Mouse (Mus musculus): Measurements from ENCODE around the gene Spata46. TPM values are rescaled to one million over a fixed set of nuclear protein-coding genes. Genes with fewer than 3 reads are reported as not detected.

The Spata46 gene
- 2.1 and 2.5 TPM in 2 replicates for polyA plus RNA-seq (2015; fragmentation: Nextera tagmentation; extraction: Ambion mirVana)

GRCm38 (mm10) chr1:170308503-170308902 lies at the start of gene Spata46:
TSS of gene Spata46 (plus strand) at chr1:170308803.
- H3K9me3 ChIP-seq (replicated peaks), result no peaks in the 10 kb centered on the region
- no peak within 1 kb of the TSS for H3K27ac ChIP-seq
- no peak within 1 kb of the TSS for H3K9ac ChIP-seq
- no peak within 1 kb of the TSS for H3K4me2 ChIP-seq
- no peaks in the 10 kb centered on the region for H3K4me1 ChIP-seq
- H3K27me3 ChIP-seq, result no peaks in the 10 kb centered on the region
- no peak for ATAC-seq (replicated peaks; ENCODE audit: low FRiP score)
- WGBS, result 77% methylated on average over 4 of the region's 4 CpGs
- H3K36me3 ChIP-seq, result no peaks in the 10 kb centered on the region
- H3K4me3 ChIP-seq (replicated peaks), result no peak within 1 kb of the TSS

- Histone ChIP-seq H3K27me3 (no peaks in the 10 kb centered on the region), H3K4me2 (no peak overlapping the region), H3K36me3 (no peaks in the 10 kb centered on the region), H3K27ac (no peak overlapping the region), H3K4me3 (replicated peaks) (no peak overlapping the region), H3K9me3 (replicated peaks) (peaks cover 7% of the 10 kb centered on the region; the same call in 1 of the 2 replicates), H3K9ac (no peak overlapping the region), H3K4me1 (no peaks in the 10 kb centered on the region)
- ATAC-seq (replicated peaks; ENCODE audit: low FRiP score), result no peak
- 83% methylated on average over 6 of the region's 6 CpGs for WGBS
Observed at GRCm38 (mm10) chr1:170270281-170270680, 38.3 kb upstream of the Spata46 start.

- Histone ChIP-seq H3K4me2 (no peak overlapping the region), H3K27ac (no peak overlapping the region), H3K36me3 (no peaks in the 10 kb centered on the region), H3K9ac (no peak overlapping the region), H3K9me3 (replicated peaks) (peaks cover 7% of the 10 kb centered on the region; the same call in 1 of the 2 replicates), H3K27me3 (no peaks in the 10 kb centered on the region), H3K4me1 (no peaks in the 10 kb centered on the region), H3K4me3 (replicated peaks) (no peak overlapping the region)
- ATAC-seq (replicated peaks; ENCODE audit: low FRiP score), result no peak
- 66% methylated on average over 4 of the region's 4 CpGs for WGBS
Observed at GRCm38 (mm10) chr1:170270696-170271095, 37.9 kb upstream of the Spata46 start.

DNA sequence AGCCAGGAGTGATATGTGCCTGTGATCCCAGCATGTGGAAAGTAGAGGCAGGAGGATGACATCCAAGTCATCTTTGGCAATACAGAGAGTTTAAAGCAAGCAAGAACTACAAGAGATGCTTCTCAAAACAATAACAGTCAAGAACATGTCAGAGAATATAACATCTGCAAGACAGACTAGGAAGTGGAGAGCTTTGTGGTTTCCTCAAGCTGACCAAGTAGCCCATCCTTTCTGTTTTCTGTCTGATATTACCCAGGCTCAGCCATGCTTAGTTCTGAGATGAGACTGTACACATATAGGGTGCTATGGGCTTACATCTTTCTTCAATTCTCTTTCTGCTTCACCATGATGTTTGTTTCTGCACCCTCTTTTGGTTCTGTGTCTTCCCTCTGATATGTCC lies 35.4 kb upstream of the Spata46 start:
- Histone ChIP-seq H3K9ac (no peak overlapping the region), H3K27me3 (no peaks in the 10 kb centered on the region), H3K4me1 (no peaks in the 10 kb centered on the region), H3K4me2 (no peak overlapping the region), H3K4me3 (replicated peaks) (no peak overlapping the region), H3K27ac (no peak overlapping the region), H3K9me3 (replicated peaks) (0 out of 2 replicates have a peak, but pooled peaks cover 2% of the 10 kb centered on the region), H3K36me3 (no peaks in the 10 kb centered on the region)
- no peak for ATAC-seq (replicated peaks; ENCODE audit: low FRiP score)

GRCm38 (mm10) chr1:170277016-170277415 lies 31.6 kb upstream of the Spata46 start, which contains the start of gene Sh2d1b1:
TSS of gene Sh2d1b1 (plus strand) at chr1:170277320.
- Histone ChIP-seq H3K9ac (no peak within 1 kb of the TSS), H3K4me2 (no peak within 1 kb of the TSS), H3K27me3 (no peaks in the 10 kb centered on the region), H3K27ac (no peak within 1 kb of the TSS), H3K36me3 (no peaks in the 10 kb centered on the region), H3K4me1 (no peaks in the 10 kb centered on the region), H3K9me3 (replicated peaks) (no peaks in the 10 kb centered on the region), H3K4me3 (replicated peaks) (no peak within 1 kb of the TSS)
- 72% methylated on average over 3 of the region's 3 CpGs for WGBS
- ATAC-seq (replicated peaks; ENCODE audit: low FRiP score), result no peak

GRCm38 (mm10) chr1:170282415-170283129 lies 26.0 kb upstream of the Spata46 start:
- no peaks in the 10 kb centered on the region for H3K9me3 ChIP-seq (replicated peaks)
- H3K9ac ChIP-seq, result no peak overlapping the region
- WGBS, result 73% methylated on average over 4 of the region's 4 CpGs
- H3K4me2 ChIP-seq, result no peak overlapping the region
- no peak overlapping the region for H3K4me3 ChIP-seq (replicated peaks)
- H3K36me3 ChIP-seq, result no peaks in the 10 kb centered on the region
- no peaks in the 10 kb centered on the region for H3K27me3 ChIP-seq
- ATAC-seq (replicated peaks; ENCODE audit: low FRiP score), result no peak
- H3K27ac ChIP-seq, result no peak overlapping the region
- H3K4me1 ChIP-seq, result no peaks in the 10 kb centered on the region

- Histone ChIP-seq H3K4me1 (no peaks in the 10 kb centered on the region), H3K9ac (no peak overlapping the region), H3K27ac (no peak overlapping the region), H3K27me3 (no peaks in the 10 kb centered on the region), H3K4me3 (replicated peaks) (no peak overlapping the region), H3K36me3 (no peaks in the 10 kb centered on the region), H3K4me2 (no peak overlapping the region), H3K9me3 (replicated peaks) (0 out of 2 replicates have a peak, but pooled peaks cover 3% of the 10 kb centered on the region)
- no peak for ATAC-seq (replicated peaks; ENCODE audit: low FRiP score)
- 45% methylated on average over 9 of the region's 9 CpGs for WGBS
Observed at GRCm38 (mm10) chr1:170292239-170292951, 16.2 kb upstream of the Spata46 start.

DNA sequence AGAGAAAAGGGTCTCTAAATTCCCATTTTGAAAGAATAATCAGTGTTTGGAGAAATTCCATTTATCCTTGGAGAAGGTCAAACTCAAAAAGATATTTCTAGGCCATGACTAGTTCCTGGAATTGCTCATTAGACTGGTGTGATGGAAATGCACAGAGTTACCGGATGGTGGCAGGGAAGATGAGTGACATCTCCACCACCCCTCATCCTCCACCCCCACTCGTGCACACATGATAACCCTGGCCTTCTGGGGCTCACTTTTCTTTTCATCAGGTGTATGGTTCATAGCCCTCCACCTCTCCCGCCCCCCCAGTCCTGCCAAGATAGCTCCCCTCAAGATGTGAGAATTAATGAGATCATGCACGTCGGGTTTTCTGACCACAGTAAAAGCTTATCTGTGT lies 15.3 kb upstream of the Spata46 start:
- no peak overlapping the region for H3K4me2 ChIP-seq
- 0 out of 2 replicates have a peak, but pooled peaks cover 3% of the 10 kb centered on the region for H3K9me3 ChIP-seq (replicated peaks)
- H3K4me1 ChIP-seq, result no peaks in the 10 kb centered on the region
- H3K36me3 ChIP-seq, result no peaks in the 10 kb centered on the region
- 82% methylated on average over 5 of the region's 5 CpGs for WGBS
- H3K9ac ChIP-seq, result no peak overlapping the region
- H3K27me3 ChIP-seq, result no peaks in the 10 kb centered on the region
- no peak for ATAC-seq (replicated peaks; ENCODE audit: low FRiP score)
- H3K4me3 ChIP-seq (replicated peaks), result no peak overlapping the region
- no peak overlapping the region for H3K27ac ChIP-seq

- Histone ChIP-seq H3K4me3 (replicated peaks) (no peak overlapping the region), H3K9ac (no peak overlapping the region), H3K27me3 (no peaks in the 10 kb centered on the region), H3K9me3 (replicated peaks) (0 out of 2 replicates have a peak, but pooled peaks cover under 1% of the 10 kb centered on the region), H3K4me2 (no peak overlapping the region), H3K36me3 (no peaks in the 10 kb centered on the region), H3K4me1 (peaks cover 4% of the 10 kb centered on the region; the same call in 1 of the 2 replicates), H3K27ac (no peak overlapping the region)
- 82% methylated on average over 15 of the region's 15 CpGs for WGBS
- ATAC-seq (replicated peaks; ENCODE audit: low FRiP score), result no peak
Observed at GRCm38 (mm10) chr1:170294786-170295570, 13.6 kb upstream of the Spata46 start.

DNA sequence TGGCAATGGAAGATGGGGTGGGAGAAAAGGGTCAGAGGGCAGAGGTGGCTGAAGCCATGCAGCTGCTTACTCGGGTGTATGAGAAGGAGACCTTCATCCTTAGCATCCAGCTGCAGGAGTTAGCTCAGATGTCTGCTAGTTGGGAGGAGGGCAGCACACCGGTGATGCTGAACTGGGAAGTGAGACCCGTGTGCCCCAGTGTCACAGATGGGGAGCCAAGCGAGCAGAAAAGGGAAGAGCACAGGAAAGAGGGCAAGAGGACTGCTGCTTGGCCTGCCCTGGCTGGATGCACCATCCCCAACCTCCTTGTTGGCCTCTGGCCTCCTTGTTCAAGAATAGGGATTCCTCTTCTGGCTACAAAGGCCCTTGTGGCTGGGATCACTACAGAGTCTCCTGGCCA lies 9.1 kb upstream of the Spata46 start:
- peak; percentile 82 for ATAC-seq (replicated peaks; ENCODE audit: low FRiP score)
- H3K9me3 ChIP-seq (replicated peaks), result no peaks in the 10 kb centered on the region
- no peak overlapping the region for H3K4me2 ChIP-seq
- H3K27ac ChIP-seq, result no peak overlapping the region
- H3K9ac ChIP-seq, result no peak overlapping the region
- peaks cover 4% of the 10 kb centered on the region; the same call in 1 of the 2 replicates for H3K4me1 ChIP-seq
- 41% methylated on average over 4 of the region's 4 CpGs for WGBS
- no peaks in the 10 kb centered on the region for H3K27me3 ChIP-seq
- H3K36me3 ChIP-seq, result peaks cover 5% of the 10 kb centered on the region; the same call in 1 of the 2 replicates
- no peak overlapping the region for H3K4me3 ChIP-seq (replicated peaks)

- Histone ChIP-seq H3K36me3 (peaks cover 5% of the 10 kb centered on the region; the same call in 1 of the 2 replicates), H3K27me3 (no peaks in the 10 kb centered on the region), H3K4me3 (replicated peaks) (no peak overlapping the region), H3K9ac (no peak overlapping the region), H3K4me2 (no peak overlapping the region), H3K9me3 (replicated peaks) (no peaks in the 10 kb centered on the region), H3K27ac (no peak overlapping the region), H3K4me1 (peaks cover 4% of the 10 kb centered on the region; the same call in 1 of the 2 replicates)
- WGBS, result 89% methylated on average over 9 of the region's 9 CpGs
- ATAC-seq (replicated peaks; ENCODE audit: low FRiP score), result no peak
Observed at GRCm38 (mm10) chr1:170301686-170302085, 6.9 kb upstream of the Spata46 start.

Measured in kidney, embryonic 15.5 days (tissue).